28 mouse cellular contexts compared by ENCODE assay signal in the genomic region with DNA sequence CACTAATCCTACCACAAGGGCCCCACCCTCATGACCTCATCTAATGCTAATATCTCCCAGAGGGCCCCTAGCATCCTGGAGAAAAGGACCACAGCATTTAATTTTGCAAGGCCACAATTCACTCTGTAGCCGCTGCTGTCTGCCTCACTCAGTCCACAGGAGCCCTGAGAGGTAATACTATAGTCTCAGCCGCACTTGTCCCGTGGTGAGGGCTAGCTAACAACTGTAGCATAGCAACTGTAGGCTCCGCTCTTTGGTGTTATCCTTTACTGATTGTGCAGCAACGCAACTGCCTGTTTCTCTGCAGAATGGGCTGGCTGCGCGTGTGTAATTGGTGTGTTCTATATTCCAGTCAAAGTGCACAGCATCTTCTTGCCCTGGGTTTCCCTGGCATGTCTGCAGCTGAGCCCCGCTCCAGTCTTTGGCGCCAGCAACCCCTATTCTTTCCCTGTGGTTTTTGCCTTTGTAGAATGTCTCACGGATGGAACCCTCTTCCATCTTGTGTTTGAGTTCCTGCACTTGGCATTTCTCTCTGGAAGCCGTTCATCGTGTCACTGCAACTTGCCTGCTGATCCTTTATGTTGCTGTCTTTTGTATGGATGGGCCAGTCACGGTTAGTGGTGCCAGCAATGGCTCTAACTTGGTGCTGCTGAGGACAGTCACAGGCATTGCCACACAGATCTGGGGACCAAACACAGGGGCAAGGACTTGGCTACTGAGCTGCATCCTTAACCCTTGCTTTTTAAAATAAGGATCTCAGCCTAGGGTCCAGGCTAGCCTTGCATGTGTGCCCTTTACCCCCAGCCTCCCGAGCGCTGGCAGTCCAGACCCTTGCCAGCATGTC.
DNase-seq lines count a peak whose midpoint lies in the region; ATAC-seq and TF ChIP-seq lines count a peak whose summit lies in the region.
"Had no signal": no experiment of that assay in that cellular context is flagged by ENCODE, and none has a peak within 500 bp of the region (broad histone marks: within the 10 kb centered on the region; RNA-seq: fewer than 3 reads in every experiment).

No protein-coding gene starts in this region.

- no peak for TF ChIP-seq POLR2A in limb, embryonic 14.5 days (IDR thresholded peaks at IDR 0.05; ENCODE audit: borderline replicate concordance, extremely low read depth, insufficient read depth, insufficient read length)

- no peaks in the 10 kb centered on the region for H3K36me3 ChIP-seq in hindbrain, embryonic 12.5 days
- no peaks in the 10 kb centered on the region for H3K36me3 ChIP-seq in hindbrain, embryonic 10.5 days
- H3K36me3 ChIP-seq in neural tube, embryonic 13.5 days: no peaks in the 10 kb centered on the region
- H3K36me3 ChIP-seq in limb, embryonic 14.5 days (ENCODE audit: control insufficient read depth, insufficient read depth, low read length): no peaks in the 10 kb centered on the region
- H3K36me3 ChIP-seq: embryonic facial prominence, embryonic 12.5 days; forebrain, embryonic 15.5 days; heart, embryonic 13.5 days; kidney, embryonic 15.5 days; limb, embryonic 12.5 days; liver, embryonic 13.5 days had no signal

- H3K9ac ChIP-seq in hindbrain, embryonic 12.5 days: no peak overlapping the region
- H3K9ac ChIP-seq in neural tube, embryonic 13.5 days: no peak overlapping the region
- no peak overlapping the region for H3K9ac ChIP-seq in limb, embryonic 14.5 days (ENCODE audit: low read depth, low read length, severe bottlenecking)
- H3K9ac ChIP-seq: embryonic facial prominence, embryonic 12.5 days; forebrain, embryonic 15.5 days; heart, embryonic 13.5 days; kidney, embryonic 15.5 days; limb, embryonic 12.5 days; liver, embryonic 13.5 days had no signal

- no peak overlapping the region for H3K4me2 ChIP-seq in hindbrain, embryonic 12.5 days (replicated peaks)
- no peak overlapping the region for H3K4me2 ChIP-seq in neural tube, embryonic 13.5 days
- H3K4me2 ChIP-seq in limb, embryonic 14.5 days (replicated peaks; ENCODE audit: low read depth, low read length, severe bottlenecking): no peak overlapping the region
- H3K4me2 ChIP-seq: embryonic facial prominence, embryonic 12.5 days; forebrain, embryonic 15.5 days; heart, embryonic 13.5 days; kidney, embryonic 15.5 days; limb, embryonic 12.5 days; liver, embryonic 13.5 days had no signal

- peaks cover 16% of the 10 kb centered on the region for H3K27me3 ChIP-seq in hindbrain, embryonic 12.5 days
- peaks cover 62% of the 10 kb centered on the region for H3K27me3 ChIP-seq in hindbrain, embryonic 10.5 days (ENCODE audit: insufficient read depth, poor library complexity, severe bottlenecking)
- peaks cover 18% of the 10 kb centered on the region; the same call in 1 of the 2 replicates for H3K27me3 ChIP-seq in neural tube, embryonic 13.5 days
- H3K27me3 ChIP-seq in limb, embryonic 14.5 days (ENCODE audit: control insufficient read depth, insufficient read depth, low read length): no peaks in the 10 kb centered on the region
- H3K27me3 ChIP-seq: forebrain, embryonic 15.5 days; liver, embryonic 13.5 days had no signal

- H3K4me3 ChIP-seq in hindbrain, embryonic 12.5 days: no peak overlapping the region
- H3K4me3 ChIP-seq in hindbrain, embryonic 10.5 days: no peak overlapping the region
- H3K4me3 ChIP-seq in neural tube, embryonic 13.5 days: no peak overlapping the region
- no peak overlapping the region for H3K4me3 ChIP-seq in limb, embryonic 14.5 days (replicated peaks; ENCODE audit: low read length)
- H3K4me3 ChIP-seq: embryonic facial prominence, embryonic 12.5 days; erythroblast, embryonic 14.5 days; forebrain, embryonic 15.5 days; heart, embryonic 13.5 days; kidney, embryonic 15.5 days; limb, embryonic 12.5 days; liver, embryonic 13.5 days; megakaryocyte, embryonic 14.5 days had no signal

- 0 out of 2 replicates have a peak, but pooled peaks have one; percentile 36 for ATAC-seq in hindbrain, embryonic 12.5 days (ENCODE audit: low FRiP score)
- ATAC-seq in neural tube, embryonic 13.5 days (ENCODE audit: low read depth): 0 out of 2 replicates have a peak, but pooled peaks have one; percentile 22
- peak; percentile 41; the same call in 1 of the 2 replicates for ATAC-seq in limb, embryonic 14.5 days (ENCODE audit: low FRiP score, low read depth)
- ATAC-seq: forebrain, embryonic 15.5 days had no signal

- DNase-seq in hindbrain, embryonic 10.5 days (ENCODE audit: low spot score): no peak
- DNase-seq in neural tube, embryonic 10.5 days (ENCODE audit: extremely low spot score, low spot score): no peak
- DNase-seq in limb, embryonic 14.5 days (ENCODE audit: low spot score): no peak
- no peak for DNase-seq in adrenal gland, adult (ENCODE audit: inconsistent age in 2 of 2, low spot score in 1 of 2)
- DNase-seq in right cerebral cortex, postnatal 10 days (ENCODE audit: low spot score in 2 of 2): no peak
- DNase-seq: adrenal gland, adult 8-10 months; cerebellum, adult 8-10 months; cerebellum, postnatal 36 days; gastrocnemius, postnatal 14 days; heart, adult 11 months; heart, postnatal 14 days; kidney, adult 11 months; kidney, postnatal 36 days; layer of hippocampus, postnatal 36 days; liver, embryonic 13.5 days; lung, adult 2 months; lung, postnatal 14 days; thymus, adult 18-20 months; thymus, postnatal 36 days had no signal

- peaks cover 10% of the 10 kb centered on the region for H3K4me1 ChIP-seq in hindbrain, embryonic 12.5 days
- H3K4me1 ChIP-seq in hindbrain, embryonic 10.5 days (replicated peaks): peaks cover 14% of the 10 kb centered on the region
- peaks cover 10% of the 10 kb centered on the region for H3K4me1 ChIP-seq in neural tube, embryonic 13.5 days (replicated peaks)
- peaks cover 10% of the 10 kb centered on the region for H3K4me1 ChIP-seq in limb, embryonic 14.5 days (ENCODE audit: control insufficient read depth, insufficient read depth, low read length)
- H3K4me1 ChIP-seq: embryonic facial prominence, embryonic 12.5 days; kidney, embryonic 15.5 days; liver, embryonic 13.5 days; megakaryocyte, embryonic 14.5 days had no signal

- WGBS in hindbrain, embryonic 12.5 days: 59% methylated on average over 15 of the region's 15 CpGs
- WGBS in hindbrain, embryonic 10.5 days: 67% methylated on average over 15 of the region's 15 CpGs
- 49% methylated on average over 15 of the region's 15 CpGs for WGBS in neural tube, embryonic 13.5 days
- WGBS in limb, embryonic 14.5 days: 69% methylated on average over 15 of the region's 15 CpGs

- H3K27ac ChIP-seq in hindbrain, embryonic 12.5 days: no peak overlapping the region
- no peak overlapping the region for H3K27ac ChIP-seq in hindbrain, embryonic 10.5 days
- no peak overlapping the region for H3K27ac ChIP-seq in neural tube, embryonic 13.5 days (replicated peaks)
- no peak overlapping the region for H3K27ac ChIP-seq in limb, embryonic 14.5 days (replicated peaks; ENCODE audit: low read depth, low read length)
- H3K27ac ChIP-seq: embryonic facial prominence, embryonic 12.5 days; forebrain, embryonic 15.5 days; heart, embryonic 13.5 days; kidney, embryonic 15.5 days; limb, embryonic 12.5 days; liver, embryonic 13.5 days had no signal

- no peaks in the 10 kb centered on the region for H3K9me3 ChIP-seq in hindbrain, embryonic 12.5 days (replicated peaks)
- H3K9me3 ChIP-seq in hindbrain, embryonic 10.5 days: no peaks in the 10 kb centered on the region
- no peaks in the 10 kb centered on the region for H3K9me3 ChIP-seq in neural tube, embryonic 13.5 days
- no peaks in the 10 kb centered on the region for H3K9me3 ChIP-seq in limb, embryonic 14.5 days (ENCODE audit: control insufficient read depth, low read length)
- H3K9me3 ChIP-seq: embryonic facial prominence, embryonic 12.5 days; forebrain, embryonic 15.5 days; heart, embryonic 13.5 days; kidney, embryonic 15.5 days; limb, embryonic 12.5 days; liver, embryonic 13.5 days; megakaryocyte, embryonic 14.5 days had no signal
